Mouse (Mus musculus) megakaryocyte, embryonic 14.5 days (primary cell): ENCODE measurements around the gene Gm11437.

Experiments
- FLI1 ChIP-seq: IDR thresholded peaks from 2 replicates; pipeline ENCODE4 v1.6.1; 2012; ENCODE audit warnings: low read length, inconsistent platforms, mixed read lengths
- GATA1 ChIP-seq: IDR thresholded peaks from 3 replicates; pipeline ENCODE4 v1.6.1; 2012; ENCODE audit warnings: mixed read lengths, low read length, inconsistent platforms, borderline replicate concordance

- no peak for TF ChIP-seq GATA1
- TF ChIP-seq FLI1, result no peak
Observed at GRCm38 (mm10) chr11:84116221-84116620, 51.1 kb downstream of the Gm11437 start.
